ENCODE assay signal across 8 mouse cellular contexts in the genomic region with DNA sequence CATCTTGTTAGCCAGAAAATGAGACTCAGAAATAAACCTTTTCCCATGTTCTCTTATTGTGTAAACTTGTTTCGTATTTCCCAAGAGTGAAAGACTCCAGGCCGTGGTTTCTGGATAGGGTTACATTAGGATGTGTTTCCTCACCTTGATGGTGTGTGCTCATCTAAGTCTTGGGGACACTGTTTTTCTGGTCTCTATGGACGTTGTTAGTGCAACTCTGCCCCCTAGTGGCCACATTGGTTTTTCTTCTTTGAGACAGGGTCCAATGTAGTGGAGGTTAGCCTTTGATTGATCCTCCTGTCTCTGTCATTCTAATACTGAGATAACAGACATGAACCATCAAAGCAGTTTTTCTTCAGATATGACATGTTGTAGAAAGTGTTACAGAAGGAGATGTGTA. TPM values are rescaled to one million over a fixed set of nuclear protein-coding genes. Genes with fewer than 3 reads are reported as not detected.
DNase-seq lines count a peak whose midpoint lies in the region; TF ChIP-seq lines count a peak whose summit lies in the region.

No protein-coding gene starts in this region.

- no peaks in the 10 kb centered on the region; a peak in 1 of 4 replicates for H3K36me3 ChIP-seq in MEL (ENCODE audit: control insufficient read depth in 1 of 2, insufficient read depth in 2 of 2, low read length in 2 of 2)

- peak; percentile 65 for TF ChIP-seq RAD21 in MEL (IDR thresholded peaks at IDR 0.05; ENCODE audit: low read depth, low read length)

- H3K27me3 ChIP-seq in MEL (ENCODE audit: control insufficient read depth in 1 of 2, insufficient read depth in 2 of 2, low read length in 2 of 2) = no peaks in the 10 kb centered on the region

- intact Hi-C loops in heart, postnatal 25 days (cut with DNase I) = loop anchor here (1.0 to 2.0 kb wide), 3 partner anchors 151 to 314 kb away; no protein-coding TSS in a partner anchor

- no peak overlapping the region for H3K27ac ChIP-seq in MEL (ENCODE audit: control insufficient read depth, low read depth, low read length)

- peaks cover 0 to 6% of the 10 kb centered on the region in 2 experiments; a peak in 1 of 4 replicates for H3K4me1 ChIP-seq in MEL (ENCODE audit: control insufficient read depth in 1 of 2, insufficient read depth in 2 of 2, low read length in 2 of 2)

- TF ChIP-seq POLR2A in MEL (IDR thresholded peaks at IDR 0.05; ENCODE audit: control insufficient read depth in 1 of 2, insufficient read depth in 1 of 2, low read depth in 1 of 2, low read length in 2 of 2, poor library complexity in 1 of 2) = no peak

- peak; percentile 92 for DNase-seq in heart, adult 11 months
- DNase-seq in heart, postnatal 25 days (ENCODE audit: low spot score) = no peak
- peak; percentile 64 for DNase-seq in MEL (ENCODE audit: low read depth, low spot score)
- DNase-seq in cerebellum, postnatal 10 days = peak; percentile 83 to 88
- DNase-seq in gastrocnemius, postnatal 4 days (ENCODE audit: low spot score in 2 of 2) = peak; percentile 41 to 68
- DNase-seq in layer of hippocampus, adult 8-10 months (ENCODE audit: low spot score in 2 of 2) = peak; percentile 32 to 74
- peak; percentile 87 for DNase-seq in lung, postnatal 14 days
- DNase-seq in spleen, postnatal 10 days (ENCODE audit: low spot score in 2 of 2) = peak; percentile 53 to 78

- no peak overlapping the region for H3K9ac ChIP-seq in MEL (ENCODE audit: control insufficient read depth, low read depth, low read length, poor library complexity, severe bottlenecking)

- peak; percentile 40 to 69 (median 60) for TF ChIP-seq CTCF in MEL (IDR thresholded peaks at IDR 0.05 in 2 of 3, conservative IDR thresholded peaks at IDR 0.05 in 1 of 3; ENCODE audit: control insufficient read depth in 1 of 3, insufficient read depth in 1 of 3, low read depth in 2 of 3, low read length in 3 of 3, poor library complexity in 1 of 3, severe bottlenecking in 1 of 3)

- no peaks in the 10 kb centered on the region for H3K9me3 ChIP-seq in MEL (replicated peaks; ENCODE audit: insufficient read depth, low read length)

- TF ChIP-seq EP300 in MEL (IDR thresholded peaks at IDR 0.05; ENCODE audit: low read depth in 1 of 2, low read length in 2 of 2) = no peak

- no peaks in the 10 kb centered on the region for H3K79me2 ChIP-seq in MEL (ENCODE audit: control insufficient read depth, insufficient read depth, low read length, poor library complexity)

- no peak overlapping the region for H3K4me3 ChIP-seq in MEL (ENCODE audit: control insufficient read depth in 1 of 2, insufficient read depth in 1 of 2, low read depth in 2 of 2, low read length in 2 of 2)

TF ChIP-seq in MEL, 35 proteins besides CTCF, POLR2A, EP300 and RAD21:
- TF ChIP-seq MXI1 (IDR thresholded peaks at IDR 0.05; ENCODE audit: low read depth, low read length) (no peak), ZC3H11A (IDR thresholded peaks at IDR 0.05; ENCODE audit: low read depth, low read length) (peak; percentile 41; the same call in 1 of the 2 replicates), ETS1 (IDR thresholded peaks at IDR 0.05; ENCODE audit: low read depth, low read length) (no peak), GATA1 (IDR thresholded peaks at IDR 0.05; ENCODE audit: low read depth, low read length) (0 out of 2 replicates have a peak, but pooled peaks have one; percentile 5), SMC3 (IDR thresholded peaks at IDR 0.05; ENCODE audit: low read depth, low read length) (peak; percentile 81), ZKSCAN1 (IDR thresholded peaks at IDR 0.05; ENCODE audit: low read depth, low read length) (no peak)

RNA-seq across cellular contexts. Expression of a gene that starts 38.0 kb away (rescaled TPM):
- total RNA-seq in heart, postnatal 25 days (2021) = 10 to 100 TPM; 56.1 to 70.8 TPM
- total RNA-seq in MEL (2012; rRNA removed) = not detected in 2 replicates
- not detected for polyA plus RNA-seq in MEL (2012; ENCODE audit: insufficient read depth in 1 of 2, insufficient read length in 2 of 2, low read depth in 1 of 2, low replicate concordance in 2 of 2, missing spikeins in 1 of 2)
- total RNA-seq in gastrocnemius, postnatal 4 days (2021) = 100 to 1,000 TPM; 241 to 251 TPM
- 1 to 10 TPM; 2.1 to 3.5 (median 2.8) TPM for total RNA-seq in layer of hippocampus, adult 8-10 months (2022)

Comparison
In these comparisons a context has a peak if more than half of its experiments do, and no peak if none do; other contexts are left out.
1. RNA of a gene that starts 38.0 kb away (total RNA-seq): 241 to 251 TPM in gastrocnemius, postnatal 4 days and 56.1 to 70.8 TPM in heart, postnatal 25 days; 2.1 to 3.5 TPM in layer of hippocampus, adult 8-10 months and not detected in MEL; every median in the first group is over 10 times any median in the second.